9 mouse cellular contexts compared by ENCODE assay signal in genomic region chr19:16437170-16437483, GRCm38 (mm10). TPM values are rescaled to one million over a fixed set of nuclear protein-coding genes. Genes with fewer than 3 reads are reported as not detected.
DNase-seq lines count a peak whose midpoint lies in the region; ATAC-seq and TF ChIP-seq lines count a peak whose summit lies in the region.
"Had no signal": no experiment of that assay in that cellular context is flagged by ENCODE, and none has a peak within 500 bp of the region (broad histone marks: within the 10 kb centered on the region; RNA-seq: fewer than 3 reads in every experiment).

No protein-coding gene starts in this region.

- peak overlapping the region; percentile 57; the same call in 1 of the 2 replicates for H3K4me3 ChIP-seq in heart, embryonic 13.5 days
- peak overlapping the region; percentile 80 for H3K4me3 ChIP-seq in E14TG2a.4 (replicated peaks; ENCODE audit: low read length)
- peak overlapping the region; percentile 53 for H3K4me3 ChIP-seq in hindbrain, embryonic 10.5 days
- peak overlapping the region in 1 of 2 experiments; percentile 49; a peak in 1 of 4 replicates for H3K4me3 ChIP-seq in liver, embryonic 14.5 days (ENCODE audit: insufficient read depth in 1 of 2, low read depth in 2 of 2, low read length in 2 of 2)

- peaks cover 44% of the 10 kb centered on the region for H3K27me3 ChIP-seq in heart, embryonic 13.5 days (replicated peaks)
- H3K27me3 ChIP-seq in E14TG2a.4 (ENCODE audit: insufficient read depth, low read length): peaks cover 57% of the 10 kb centered on the region
- H3K27me3 ChIP-seq in hindbrain, embryonic 10.5 days (ENCODE audit: insufficient read depth, poor library complexity, severe bottlenecking): peaks cover 57% of the 10 kb centered on the region
- peaks cover 13% of the 10 kb centered on the region for H3K27me3 ChIP-seq in liver, embryonic 14.5 days (ENCODE audit: control insufficient read depth, insufficient read depth, low read length)

- intact Hi-C loops in heart, postnatal 36 days (cut with DNase I): loop anchor here (5.0 to 10.0 kb wide), 2 partner anchors 118 to 375 kb away; no protein-coding TSS in a partner anchor
- intact Hi-C loops in gastrocnemius, postnatal 36 days (cut with DNase I): loop anchor here (10.0 kb wide), 1 partner anchor 158 kb away; no protein-coding TSS in a partner anchor

- no peak overlapping the region for H3K9ac ChIP-seq in heart, embryonic 13.5 days
- no peak overlapping the region for H3K9ac ChIP-seq in liver, embryonic 14.5 days (replicated peaks)

- no peak for TF ChIP-seq EP300 in liver, embryonic 14.5 days (IDR thresholded peaks at IDR 0.05; ENCODE audit: low read depth)

- ATAC-seq in heart, embryonic 13.5 days (ENCODE audit: extremely low read depth, insufficient number of reproducible peaks, low FRiP score, low TSS enrichment): no peak
- no peak for ATAC-seq in liver, embryonic 14.5 days (ENCODE audit: insufficient read depth)
- ATAC-seq in erythroid progenitor cell, adult 5-6 weeks (replicated peaks; ENCODE audit: low FRiP score, poor library complexity, severe bottlenecking): no peak

- no peak overlapping the region for H3K27ac ChIP-seq in heart, embryonic 13.5 days (replicated peaks)
- H3K27ac ChIP-seq in hindbrain, embryonic 10.5 days: no peak overlapping the region
- H3K27ac ChIP-seq in liver, embryonic 14.5 days: no peak overlapping the region

- no peaks in the 10 kb centered on the region for H3K9me3 ChIP-seq in heart, embryonic 13.5 days
- H3K9me3 ChIP-seq in E14TG2a.4 (ENCODE audit: low read length): no peaks in the 10 kb centered on the region
- H3K9me3 ChIP-seq in hindbrain, embryonic 10.5 days: no peaks in the 10 kb centered on the region
- no peaks in the 10 kb centered on the region for H3K9me3 ChIP-seq in liver, embryonic 14.5 days (ENCODE audit: control insufficient read depth, low read length)

- WGBS in heart, embryonic 13.5 days: 50% methylated on average over 4 of the region's 4 CpGs
- 6% methylated on average over 4 of the region's 4 CpGs for WGBS in hindbrain, embryonic 10.5 days
- WGBS in liver, embryonic 14.5 days (ENCODE audit: insufficient replicate concordance): 45% methylated on average over 4 of the region's 4 CpGs

- no peak for DNase-seq in heart, postnatal 36 days
- DNase-seq in hindbrain, embryonic 10.5 days (ENCODE audit: low spot score): no peak
- no peak for DNase-seq in liver, embryonic 14.5 days (ENCODE audit: low read depth in 3 of 3, low spot score in 3 of 3)
- DNase-seq in frontal cortex, adult 2 months (ENCODE audit: extremely low spot score in 1 of 2, low spot score in 1 of 2): no peak
- no peak for DNase-seq in gastrocnemius, postnatal 36 days
- DNase-seq: heart, adult 18-20 months had no signal

- peak overlapping the region; percentile 91 for H3K4me2 ChIP-seq in heart, embryonic 13.5 days
- H3K4me2 ChIP-seq in liver, embryonic 14.5 days (ENCODE audit: low read depth): peak overlapping the region; percentile 78

- H3K4me1 ChIP-seq in heart, embryonic 13.5 days: peaks cover 49% of the 10 kb centered on the region
- peaks cover 62% of the 10 kb centered on the region for H3K4me1 ChIP-seq in E14TG2a.4 (replicated peaks; ENCODE audit: low read depth, low read length)
- peaks cover 43% of the 10 kb centered on the region for H3K4me1 ChIP-seq in hindbrain, embryonic 10.5 days (replicated peaks)
- 0 out of 4 replicates have a peak, but pooled peaks cover 0 to 2% of the 10 kb centered on the region in 2 experiments for H3K4me1 ChIP-seq in liver, embryonic 14.5 days (replicated peaks; ENCODE audit: control insufficient read depth in 2 of 2, insufficient read depth in 2 of 2, low read length in 1 of 2)

- no peaks in the 10 kb centered on the region for H3K36me3 ChIP-seq in heart, embryonic 13.5 days
- H3K36me3 ChIP-seq in E14TG2a.4 (ENCODE audit: insufficient read depth, low read length): no peaks in the 10 kb centered on the region
- no peaks in the 10 kb centered on the region for H3K36me3 ChIP-seq in hindbrain, embryonic 10.5 days
- H3K36me3 ChIP-seq in liver, embryonic 14.5 days (replicated peaks; ENCODE audit: control insufficient read depth, insufficient read depth, low read depth): no peaks in the 10 kb centered on the region

- no peak for TF ChIP-seq CTCF in E14TG2a.4 (conservative IDR thresholded peaks at IDR 0.05; ENCODE audit: low read length)
- TF ChIP-seq CTCF in liver, embryonic 14.5 days (IDR thresholded peaks at IDR 0.05; ENCODE audit: low read depth): no peak

RNA-seq across cellular contexts. Expression of gene Gna14, which starts 1.6 kb away (rescaled TPM):
- polyA plus RNA-seq in heart, embryonic 13.5 days (2015; fragmentation: Nextera tagmentation; extraction: Ambion mirVana): 1.1 and 1.6 TPM in 2 replicates
- total RNA-seq in heart, postnatal 36 days (2021): under 1 TPM; 0.30 to 0.56 TPM
- polyA plus RNA-seq in hindbrain, embryonic 10.5 days (2016; fragmentation: Nextera tagmentation; extraction: Ambion mirVana): 0.27 and 1.0 TPM in 2 replicates
- 0.69 and 0.87 TPM in 2 replicates for polyA plus RNA-seq in liver, embryonic 14.5 days (2012; rRNA removed)
- 0.85 and 1.4 TPM in 2 replicates for polyA plus RNA-seq in liver, embryonic 14.5 days (2014; fragmentation: Nextera tagmentation; extraction: Ambion mirVana)
- 0.36 TPM in 1 of 2 replicates, not detected in the other for total RNA-seq in erythroid progenitor cell, adult 5-6 weeks (2015; ENCODE audit: low replicate concordance)
- 0.51 TPM in 1 of 2 replicates, not detected in the other for total RNA-seq in erythroid progenitor cell, adult 5-6 weeks (2017; ENCODE audit: low replicate concordance)
- 0.25 and 0.30 TPM in 2 replicates for polyA plus RNA-seq in frontal cortex, adult 2 months (2012; rRNA removed)
- under 1 TPM; 0.46 to 0.91 TPM for total RNA-seq in gastrocnemius, postnatal 36 days (2021)
